Comparison of ENCODE assay signal across 16 mouse cellular contexts in genomic region chr5:116009884-116010627, GRCm38 (mm10). TPM values are rescaled to one million over a fixed set of nuclear protein-coding genes. Genes with fewer than 3 reads are reported as not detected.
DNase-seq lines count a peak whose midpoint lies in the region; ATAC-seq and TF ChIP-seq lines count a peak whose summit lies in the region.
"Had no signal": no experiment of that assay in that cellular context is flagged by ENCODE, and none has a peak within 500 bp of the region (broad histone marks: within the 10 kb centered on the region; RNA-seq: fewer than 3 reads in every experiment).

No protein-coding gene starts in this region.

- no peak overlapping the region for H3K27ac ChIP-seq in MEL (ENCODE audit: control insufficient read depth, low read depth, low read length)
- H3K27ac ChIP-seq in kidney, embryonic 15.5 days = peak overlapping the region; percentile 89
- H3K27ac ChIP-seq: limb, embryonic 13.5 days had no signal

- WGBS in kidney, embryonic 15.5 days = 51% methylated on average over 2 of the region's 2 CpGs

- no peak overlapping the region for H3K4me3 ChIP-seq in MEL (ENCODE audit: control insufficient read depth in 1 of 2, insufficient read depth in 1 of 2, low read depth in 2 of 2, low read length in 2 of 2)
- H3K4me3 ChIP-seq in kidney, embryonic 15.5 days (replicated peaks) = no peak overlapping the region
- H3K4me3 ChIP-seq: limb, embryonic 13.5 days; megakaryocyte, embryonic 14.5 days had no signal

- peak; percentile 55 for ATAC-seq in kidney, embryonic 15.5 days (replicated peaks; ENCODE audit: low FRiP score)
- peak; percentile 24; the same call in 1 of the 2 replicates for ATAC-seq in megakaryocyte-erythroid progenitor cell, adult 5-6 weeks (replicated peaks; ENCODE audit: low FRiP score, low TSS enrichment, poor library complexity, severe bottlenecking)
- ATAC-seq in granulocyte monocyte progenitor cell, adult 5-6 weeks (replicated peaks; ENCODE audit: poor library complexity, severe bottlenecking) = no peak
- ATAC-seq: activated CD4-positive, CD25-positive, alpha-beta regulatory T cell, adult 4 months; inflammation-experienced regulatory T-cells, adult 6 months had no signal

- H3K9ac ChIP-seq in MEL (ENCODE audit: control insufficient read depth, low read depth, low read length, poor library complexity, severe bottlenecking) = no peak overlapping the region
- H3K9ac ChIP-seq in kidney, embryonic 15.5 days = no peak overlapping the region
- H3K9ac ChIP-seq: limb, embryonic 13.5 days had no signal

- H3K9me3 ChIP-seq in MEL (replicated peaks; ENCODE audit: insufficient read depth, low read length) = no peaks in the 10 kb centered on the region
- no peaks in the 10 kb centered on the region for H3K9me3 ChIP-seq in kidney, embryonic 15.5 days (replicated peaks)
- H3K9me3 ChIP-seq: G1E; limb, embryonic 13.5 days; megakaryocyte, embryonic 14.5 days had no signal

- H3K4me2 ChIP-seq in kidney, embryonic 15.5 days = 0 out of 2 replicates have a peak overlapping the region, but pooled peaks have one; percentile 5
- H3K4me2 ChIP-seq: limb, embryonic 13.5 days had no signal

- H3K4me1 ChIP-seq in MEL (ENCODE audit: control insufficient read depth in 1 of 2, insufficient read depth in 2 of 2, low read length in 2 of 2) = peaks cover 3 to 15% of the 10 kb centered on the region in 2 experiments; a peak in 3 of 4 replicates
- peaks cover 41% of the 10 kb centered on the region for H3K4me1 ChIP-seq in kidney, embryonic 15.5 days

- peaks cover 4 to 8% of the 10 kb centered on the region in 2 experiments for H3K36me3 ChIP-seq in MEL (ENCODE audit: control insufficient read depth in 1 of 2, insufficient read depth in 2 of 2, low read length in 2 of 2)
- peaks cover 36% of the 10 kb centered on the region for H3K36me3 ChIP-seq in kidney, embryonic 15.5 days

- TF ChIP-seq CTCF in MEL (IDR thresholded peaks at IDR 0.05 in 2 of 3, conservative IDR thresholded peaks at IDR 0.05 in 1 of 3; ENCODE audit: control insufficient read depth in 1 of 3, insufficient read depth in 1 of 3, low read depth in 2 of 3, low read length in 3 of 3, poor library complexity in 1 of 3, severe bottlenecking in 1 of 3) = no peak

- no peak for TF ChIP-seq POLR2A in MEL (IDR thresholded peaks at IDR 0.05; ENCODE audit: control insufficient read depth in 1 of 2, insufficient read depth in 1 of 2, low read depth in 1 of 2, low read length in 2 of 2, poor library complexity in 1 of 2)

- DNase-seq in heart, adult 11 months = peak; percentile 46
- no peak for DNase-seq in heart, adult 8-10 months (ENCODE audit: low spot score)
- DNase-seq in MEL (ENCODE audit: low read depth, low spot score) = peak; percentile 41
- DNase-seq in ovary, postnatal 10 days (ENCODE audit: low spot score) = no peak
- DNase-seq in heart, postnatal 14 days = no peak
- DNase-seq: cerebellum, adult 18-20 months; heart, postnatal 36 days; layer of hippocampus, postnatal 36 days had no signal

- intact Hi-C loops in heart, postnatal 14 days (cut with DNase I) = loop anchor here (5.0 to 10.0 kb wide), 2 partner anchors 83 to 215 kb away; no protein-coding TSS in a partner anchor

- TF ChIP-seq EP300 in MEL (IDR thresholded peaks at IDR 0.05; ENCODE audit: low read depth in 1 of 2, low read length in 2 of 2) = no peak

- no peaks in the 10 kb centered on the region for H3K79me2 ChIP-seq in MEL (ENCODE audit: control insufficient read depth, insufficient read depth, low read length, poor library complexity)

- no peaks in the 10 kb centered on the region for H3K27me3 ChIP-seq in MEL (ENCODE audit: control insufficient read depth in 1 of 2, insufficient read depth in 2 of 2, low read length in 2 of 2)
- H3K27me3 ChIP-seq in kidney, embryonic 15.5 days = no peaks in the 10 kb centered on the region
- H3K27me3 ChIP-seq: limb, embryonic 13.5 days; megakaryocyte, embryonic 14.5 days had no signal

- no peak for TF ChIP-seq RAD21 in MEL (IDR thresholded peaks at IDR 0.05; ENCODE audit: low read depth, low read length)

TF ChIP-seq in MEL, 35 proteins besides CTCF, POLR2A, EP300 and RAD21:
- TF ChIP-seq UBTF (IDR thresholded peaks at IDR 0.05; ENCODE audit: borderline replicate concordance, insufficient read depth, low read depth, low read length) = no peak
- TF ChIP-seq TAL1 (IDR thresholded peaks at IDR 0.05; ENCODE audit: low read length) = no peak
- TF ChIP-seq TCF12 (IDR thresholded peaks at IDR 0.05; ENCODE audit: low read depth, low read length) = no peak
- TF ChIP-seq MYC (IDR thresholded peaks at IDR 0.05; ENCODE audit: low read depth, low read length) = no peak

RNA-seq across cellular contexts. Expression of gene Prkab1, which starts 14.3 kb away (rescaled TPM):
- total RNA-seq in heart, adult 8-10 months (2022) = 10 to 100 TPM; 43.4 to 62.6 (median 47.1) TPM
- 80.4 and 109 TPM in 2 replicates for total RNA-seq in MEL (2012; rRNA removed)
- polyA plus RNA-seq in MEL (2012; ENCODE audit: insufficient read depth in 1 of 2, insufficient read length in 2 of 2, low read depth in 1 of 2, low replicate concordance in 2 of 2, missing spikeins in 1 of 2) = 100 to 1,000 TPM in 1 of 2 experiments, not detected in 1; 175 TPM
- 74.6 and 85.1 TPM in 2 replicates for polyA plus RNA-seq in kidney, embryonic 15.5 days (2015; fragmentation: Nextera tagmentation; extraction: Ambion mirVana)
- total RNA-seq in megakaryocyte-erythroid progenitor cell, adult 5-6 weeks (2014; fragmentation: Nextera tagmentation) = 123 and 161 TPM in 2 replicates
- total RNA-seq in megakaryocyte-erythroid progenitor cell, adult 5-6 weeks (2017) = 46.7 and 71.5 TPM in 2 replicates
- total RNA-seq in granulocyte monocyte progenitor cell, adult 5-6 weeks (2014; fragmentation: Nextera tagmentation) = 47.5 and 48.3 TPM in 2 replicates
- total RNA-seq in granulocyte monocyte progenitor cell, adult 5-6 weeks (2017) = 17.2 and 20.8 TPM in 2 replicates
- 10 to 100 TPM; 49.4 to 59.4 TPM for total RNA-seq in heart, postnatal 14 days (2021)

Comparison
In these comparisons a context has a peak if more than half of its experiments do, and no peak if none do; other contexts are left out.
1. DNase-seq: peak in heart, adult 11 months (single experiment) and MEL (single experiment); none in heart, adult 8-10 months (single experiment), ovary, postnatal 10 days (single experiment) and heart, postnatal 14 days (0 of 2).